Mouse (Mus musculus) colon, adult 2 months (tissue): ENCODE results near the gene Fcrlb. TPM values are rescaled to one million over a fixed set of nuclear protein-coding genes. Genes with fewer than 3 reads are reported as not detected.

ENCODE experiments used
- polyA plus RNA-seq: library from polyadenylated mRNA; depleted of rRNA; stranded (reverse); fragments of >200 nt; gene quantifications from 2 replicates; pipeline ENCODE4 v1.2.3, GENCODE M21; 2012; rRNA removed

Fcrlb gene
- 0.37 and 0.59 TPM in 2 replicates for polyA plus RNA-seq

GRCm38 (mm10) chr1:170912891-170913615, at the start of gene Fcrlb:
Fcrlb (minus strand) TSS chr1:170912941.

GRCm38 (mm10) chr1:170927378-170927777, 14.6 kb upstream of the Fcrlb start, which contains the start of gene Fcrla:
Fcrla (minus strand) TSS chr1:170927583.

GRCm38 (mm10) chr1:170884978-170885561, 27.7 kb downstream of the Fcrlb start, which contains the start of the genes Gm26620 and Dusp12:
Gm26620 (plus strand) TSS chr1:170885065.
Dusp12 (minus strand) TSS chr1:170885540.

GRCm38 (mm10) chr1:170867691-170868105, 45.0 kb downstream of the Fcrlb start, which contains the start of gene Atf6:
Atf6 (minus strand) TSS chr1:170867771.

Other genes starting within 250 kb of the Fcrlb start
- gene Atf6, start 45.2 kb downstream of the Fcrlb start, polyA plus RNA-seq = 9.3 and 9.7 TPM in 2 replicates
- gene Gm26620, start 27.9 kb downstream of the Fcrlb start, polyA plus RNA-seq = 0.74 and 1.2 TPM in 2 replicates
- gene Dusp12, start 27.4 kb downstream of the Fcrlb start, polyA plus RNA-seq = 12.0 and 13.3 TPM in 2 replicates
- gene Fcrla, start 14.6 kb upstream of the Fcrlb start, polyA plus RNA-seq = 2.6 and 4.0 TPM in 2 replicates
- gene Fcgr2b, start 63.6 kb upstream of the Fcrlb start, polyA plus RNA-seq = 6.6 and 13.8 TPM in 2 replicates
- 1.3 and 1.4 TPM in 2 replicates for gene Fcgr4, start 106.0 kb upstream of the Fcrlb start, polyA plus RNA-seq
- 7.1 and 7.7 TPM in 2 replicates for gene Fcgr3, start 152.0 kb upstream of the Fcrlb start, polyA plus RNA-seq
- gene Cfap126, start 201.0 kb upstream of the Fcrlb start, polyA plus RNA-seq = 1.2 and 1.7 TPM in 2 replicates
- 205 and 248 TPM in 2 replicates for gene Sdhc, start 237.7 kb upstream of the Fcrlb start, polyA plus RNA-seq
- gene Mpz, start 237.8 kb upstream of the Fcrlb start, polyA plus RNA-seq = 0.91 and 1.0 TPM in 2 replicates